Mouse (Mus musculus): ENCODE data around the gene Stk40.
"Not testable (repeated sequence)": the region's sequence is repeated elsewhere in the genome, so short reads cannot be mapped to it uniquely, and the experiment has no call there.

Stk40 gene

DNA sequence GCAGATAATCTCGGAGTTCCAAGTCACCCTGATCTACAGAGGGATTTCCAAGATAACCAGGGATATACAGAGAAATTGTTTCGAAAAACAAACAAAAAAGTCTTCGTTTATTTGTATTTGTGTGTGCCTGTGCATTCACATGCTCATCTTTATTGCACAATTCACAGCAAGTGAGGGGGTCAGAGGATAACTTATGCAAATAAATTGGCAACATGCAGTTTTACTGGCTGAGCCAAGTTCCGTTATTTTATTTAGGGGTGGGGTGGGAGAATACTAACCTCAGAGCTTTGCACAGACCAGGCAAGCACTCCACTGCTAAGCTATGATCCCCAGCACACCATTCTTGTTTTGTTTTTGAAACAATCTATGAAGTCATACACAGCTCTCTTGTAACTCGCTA lies 70.0 kb downstream of the Stk40 start:
- in situ Hi-C loops (cut with MboI; ENCODE audit: unreplicated experiment in 2 of 2), result no loop called here

DNA sequence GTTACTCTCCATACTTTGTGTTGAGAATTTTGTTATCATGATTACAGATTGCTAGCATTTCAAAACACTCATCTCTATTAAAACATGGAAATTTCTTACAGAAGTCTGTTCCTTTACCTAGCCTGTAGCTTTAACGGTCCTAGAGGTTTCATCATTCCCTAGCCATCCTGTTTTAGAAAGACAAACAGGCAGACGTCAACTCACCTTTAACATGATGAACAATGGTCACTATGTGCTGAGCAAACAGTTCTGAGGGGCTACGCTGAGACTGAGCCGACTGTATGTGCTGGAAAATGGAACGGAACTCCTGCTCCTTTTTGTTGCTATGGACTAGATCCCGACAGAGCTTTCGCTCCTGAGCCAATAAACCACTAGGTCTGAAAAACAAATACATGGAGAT lies 72.2 kb downstream of the Stk40 start:
- in situ Hi-C loops (cut with MboI; ENCODE audit: unreplicated experiment in 2 of 2), result not testable (repeated sequence)

DNA sequence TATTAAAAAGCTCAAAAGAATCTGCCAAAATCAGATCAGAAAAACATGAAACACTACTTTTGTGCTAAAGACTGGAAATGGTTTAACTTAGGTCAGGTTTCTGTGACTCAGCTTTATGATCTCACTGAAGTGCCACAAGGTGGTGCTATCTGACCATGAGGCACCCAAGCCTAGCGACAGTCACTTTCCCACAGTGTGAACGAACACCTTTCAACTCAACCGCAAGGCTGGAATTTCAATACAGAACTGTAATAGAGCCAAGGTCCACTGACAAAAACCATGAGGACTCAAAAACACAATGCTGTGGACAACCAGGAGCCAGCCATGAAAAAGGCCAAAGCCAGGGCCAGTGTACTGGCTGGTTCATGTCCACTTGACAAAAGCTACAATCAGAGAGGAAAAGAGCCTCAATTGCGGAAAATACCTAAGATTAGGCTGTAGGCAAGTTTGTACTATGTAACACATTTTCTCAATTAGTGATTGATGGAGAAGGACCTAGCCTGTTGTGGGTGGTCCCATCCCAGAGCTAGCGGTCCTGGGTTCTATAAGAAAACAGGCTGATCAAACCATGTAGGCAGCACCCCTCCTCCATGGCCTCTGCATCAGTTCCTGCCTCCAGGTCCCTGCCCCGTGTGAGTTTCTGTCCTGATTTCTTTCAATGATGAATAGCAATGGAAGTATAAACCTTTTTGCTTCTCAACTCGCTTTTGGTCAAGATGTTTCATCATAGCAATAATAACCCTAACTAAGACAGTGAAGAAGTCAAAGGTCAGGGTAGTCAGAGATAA lies 77.6 kb downstream of the Stk40 start:
- in situ Hi-C loops (cut with MboI; ENCODE audit: unreplicated experiment in 2 of 2), result loop anchor here (5.0 kb wide), 3 partner anchors 41 to 81 kb away; partner anchors contain the start of gene Trappc3 (in 1 of the 2)

DNA sequence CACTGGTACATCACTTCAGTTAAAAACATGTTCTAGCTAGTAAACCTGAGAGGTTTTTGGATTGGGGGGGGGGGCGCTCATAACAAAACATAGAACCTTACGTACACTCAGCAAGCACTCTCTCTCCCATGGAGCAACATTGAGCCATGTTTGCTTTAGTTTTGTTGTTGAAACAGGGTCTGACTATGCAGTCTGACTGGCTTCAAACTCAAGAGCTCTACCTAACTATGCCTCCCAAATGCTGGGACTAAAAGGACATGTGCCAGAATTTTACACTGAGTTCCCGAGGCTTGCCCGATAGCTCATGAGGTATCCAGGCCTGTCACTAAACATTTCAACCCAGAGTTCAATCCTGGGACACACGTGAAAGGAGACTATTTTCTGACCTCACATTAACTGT lies 79.3 kb downstream of the Stk40 start:
- in situ Hi-C loops (cut with MboI; ENCODE audit: unreplicated experiment in 2 of 2), result loop anchor here (5.0 kb wide), 3 partner anchors 39 to 79 kb away; partner anchors contain the start of gene Trappc3 (in 1 of the 2)

DNA sequence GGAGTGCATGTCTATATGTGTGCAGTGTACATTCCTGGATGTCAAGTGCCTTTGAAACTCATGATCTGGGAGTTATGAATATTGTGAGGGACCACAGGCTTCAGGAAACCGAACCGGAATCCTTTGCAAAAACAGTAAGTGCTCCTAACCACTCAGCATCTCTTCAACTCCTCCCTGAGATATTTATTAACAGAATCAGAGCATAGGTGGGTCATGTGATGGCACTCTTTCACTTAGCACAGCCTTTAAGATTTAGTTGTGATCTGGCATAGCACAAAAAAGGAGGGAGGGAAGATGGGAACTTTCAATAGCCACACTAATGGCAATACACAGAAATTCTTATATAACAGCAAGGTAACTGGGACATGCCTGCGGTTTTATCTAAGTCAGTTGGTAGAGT lies 83.3 kb downstream of the Stk40 start:
- in situ Hi-C loops (cut with MboI; ENCODE audit: unreplicated experiment in 2 of 2), result loop anchor here in 1 of 2 experiments (5.0 kb wide), 1 partner anchor 70 kb away; the partner anchor contains the start of gene Map7d1

Data from v-Abl transformed pro-B cells (cell line).